Mouse (Mus musculus): ENCODE results near the gene Raet1e. TPM values are rescaled to one million over a fixed set of nuclear protein-coding genes. Genes with fewer than 3 reads are reported as not detected.
"Not testable (repeated sequence)": the region's sequence is repeated elsewhere in the genome, so short reads cannot be mapped to it uniquely, and the experiment has no call there.

Gene Raet1e
- polyA plus RNA-seq, 1 experiment from 2014 or later, result 2.7 TPM

DNA sequence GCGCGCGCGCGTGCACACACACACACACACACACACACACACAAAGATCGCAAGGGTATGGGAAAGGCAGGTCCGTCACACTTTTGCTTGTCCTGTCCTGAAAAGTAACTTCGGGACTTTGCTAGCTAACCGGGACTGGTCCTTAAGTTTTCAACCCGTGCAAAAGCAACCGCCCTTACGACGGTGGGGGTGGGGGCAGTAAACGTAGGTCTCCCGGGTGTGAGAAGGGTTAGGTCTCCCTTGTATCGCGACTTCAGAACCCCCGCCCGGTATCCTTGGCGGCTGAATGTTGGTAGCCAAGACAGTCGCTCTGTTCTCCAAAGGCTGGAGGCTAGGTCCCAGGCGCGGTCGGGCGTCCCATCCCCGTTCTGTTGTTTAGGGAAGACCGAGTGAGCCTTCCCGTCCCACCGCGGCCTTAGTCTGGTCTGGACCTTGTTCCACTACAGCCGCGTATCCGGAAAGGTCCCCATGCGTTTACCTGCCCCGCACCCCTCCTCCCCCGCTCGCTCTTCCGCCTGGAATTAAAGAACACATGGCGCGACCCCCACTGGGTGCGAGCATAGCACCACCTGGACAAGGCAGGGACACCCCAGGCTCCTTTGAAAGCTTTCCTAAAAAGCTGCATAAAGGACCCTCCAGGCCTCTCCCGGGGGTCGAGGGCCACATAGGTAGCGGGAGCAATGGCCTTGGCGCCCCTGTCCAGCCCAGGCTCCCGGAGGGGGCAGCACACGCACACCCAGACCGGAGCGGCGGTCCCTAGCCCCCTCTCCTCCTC is 8.5 kb upstream of the Raet1e start:
- Histone ChIP-seq H3K27ac (replicated peaks in 1 of 2; ENCODE audit: control insufficient read depth in 1 of 2, insufficient read depth in 1 of 2, low read depth in 2 of 2, low read length in 2 of 2) (no peak overlapping the region), H3K9ac (ENCODE audit: low read length) (peak overlapping the region; percentile 80; the same call in 1 of the 2 replicates), H3K4me1 (ENCODE audit: control insufficient read depth in 2 of 2, insufficient read depth in 2 of 2, low read length in 2 of 2) (peaks cover 8% of the 10 kb centered on the region in 2 experiments; a peak in 3 of 4 replicates), H3K36me3 (ENCODE audit: control insufficient read depth, insufficient read depth, low read length) (no peaks in the 10 kb centered on the region), H3K4me3 (ENCODE audit: control insufficient read depth in 1 of 2, insufficient read depth in 1 of 2, low read depth in 1 of 2, low read length in 2 of 2) (peak overlapping the region; percentile 73 to 76), H3K4me2 (ENCODE audit: low read length) (peak overlapping the region; percentile 95), H3K27me3 (ENCODE audit: control insufficient read depth, insufficient read depth, low read length) (peaks cover 12% of the 10 kb centered on the region), H3K9me3 (ENCODE audit: control insufficient read depth, low read length) (no peaks in the 10 kb centered on the region)
- ATAC-seq (ENCODE audit: insufficient number of reproducible peaks, insufficient read depth, low FRiP score, low read depth), result no peak
- WGBS, result under 1% methylated on average over 49 of the region's 50 CpGs

DNA sequence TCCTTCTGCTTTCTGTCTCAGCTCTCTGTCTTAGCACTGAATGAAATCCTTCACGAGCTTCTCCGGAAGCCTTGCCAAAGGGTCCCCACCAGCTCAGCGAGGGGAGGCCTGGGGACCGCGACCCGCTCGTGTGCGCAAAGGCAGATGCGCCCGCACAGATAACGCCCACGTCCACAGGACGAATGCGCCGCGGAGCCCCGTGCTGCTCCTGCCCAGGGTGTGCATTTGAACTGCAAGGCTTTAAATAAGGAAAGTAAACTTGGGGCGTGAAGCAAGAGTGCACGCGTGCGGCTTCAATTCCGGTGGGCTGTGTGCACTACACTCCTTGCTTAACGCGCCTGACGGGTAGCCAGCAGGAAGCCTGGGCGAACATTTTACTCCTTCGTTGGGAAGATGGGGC is 7.8 kb upstream of the Raet1e start:
- Histone ChIP-seq H3K9ac (ENCODE audit: low read length) (no peak overlapping the region), H3K27ac (replicated peaks in 1 of 2; ENCODE audit: control insufficient read depth in 1 of 2, insufficient read depth in 1 of 2, low read depth in 2 of 2, low read length in 2 of 2) (no peak overlapping the region), H3K36me3 (ENCODE audit: control insufficient read depth, insufficient read depth, low read length) (no peaks in the 10 kb centered on the region), H3K4me3 (ENCODE audit: control insufficient read depth in 1 of 2, insufficient read depth in 1 of 2, low read depth in 1 of 2, low read length in 2 of 2) (peak overlapping the region; percentile 73 to 76), H3K4me1 (ENCODE audit: control insufficient read depth in 2 of 2, insufficient read depth in 2 of 2, low read length in 2 of 2) (peaks cover 8% of the 10 kb centered on the region in 2 experiments; a peak in 3 of 4 replicates), H3K4me2 (ENCODE audit: low read length) (peak overlapping the region; percentile 95), H3K27me3 (ENCODE audit: control insufficient read depth, insufficient read depth, low read length) (peaks cover 19% of the 10 kb centered on the region), H3K9me3 (ENCODE audit: control insufficient read depth, low read length) (no peaks in the 10 kb centered on the region)
- ATAC-seq (ENCODE audit: insufficient number of reproducible peaks, insufficient read depth, low FRiP score, low read depth), result no peak
- under 1% methylated on average over 27 of the region's 27 CpGs for WGBS

- not testable (repeated sequence) for H3K9me3 ChIP-seq (ENCODE audit: control insufficient read depth, low read length); H3K27ac ChIP-seq (replicated peaks in 1 of 2; ENCODE audit: control insufficient read depth in 1 of 2, insufficient read depth in 1 of 2, low read depth in 2 of 2, low read length in 2 of 2); H3K9ac ChIP-seq (ENCODE audit: low read length); H3K36me3 ChIP-seq (ENCODE audit: control insufficient read depth, insufficient read depth, low read length); ATAC-seq (ENCODE audit: insufficient number of reproducible peaks, insufficient read depth, low FRiP score, low read depth); H3K4me1 ChIP-seq (ENCODE audit: control insufficient read depth in 2 of 2, insufficient read depth in 2 of 2, low read length in 2 of 2)
- WGBS, result under 1% methylated on average over 54 of the region's 55 CpGs
- Histone ChIP-seq H3K4me2 (ENCODE audit: low read length) (peak overlapping the region; percentile 95), H3K4me3 (ENCODE audit: control insufficient read depth in 1 of 2, insufficient read depth in 1 of 2, low read depth in 1 of 2, low read length in 2 of 2) (peak overlapping the region; percentile 18 to 76; a peak in 3 of 4 replicates), H3K27me3 (ENCODE audit: control insufficient read depth, insufficient read depth, low read length) (peaks cover 26% of the 10 kb centered on the region)
Observed at GRCm38 (mm10) chr10:22151056-22151862, 7.1 kb upstream of the Raet1e start.

- H3K4me3 ChIP-seq (ENCODE audit: control insufficient read depth in 1 of 2, insufficient read depth in 1 of 2, low read depth in 1 of 2, low read length in 2 of 2); H3K9ac ChIP-seq (ENCODE audit: low read length); H3K27ac ChIP-seq (replicated peaks in 1 of 2; ENCODE audit: control insufficient read depth in 1 of 2, insufficient read depth in 1 of 2, low read depth in 2 of 2, low read length in 2 of 2); H3K36me3 ChIP-seq (ENCODE audit: control insufficient read depth, insufficient read depth, low read length); H3K4me1 ChIP-seq (ENCODE audit: control insufficient read depth in 2 of 2, insufficient read depth in 2 of 2, low read length in 2 of 2); ATAC-seq (ENCODE audit: insufficient number of reproducible peaks, insufficient read depth, low FRiP score, low read depth); H3K9me3 ChIP-seq (ENCODE audit: control insufficient read depth, low read length): not testable (repeated sequence)
- H3K4me2 ChIP-seq (ENCODE audit: low read length), result 0 out of 2 replicates have a peak overlapping the region, but pooled peaks have one; percentile 95
- WGBS, result 4% methylated on average over 11 of the region's 11 CpGs
- H3K27me3 ChIP-seq (ENCODE audit: control insufficient read depth, insufficient read depth, low read length), result peaks cover 34% of the 10 kb centered on the region
Observed at GRCm38 (mm10) chr10:22151863-22152640, 6.3 kb upstream of the Raet1e start.

DNA sequence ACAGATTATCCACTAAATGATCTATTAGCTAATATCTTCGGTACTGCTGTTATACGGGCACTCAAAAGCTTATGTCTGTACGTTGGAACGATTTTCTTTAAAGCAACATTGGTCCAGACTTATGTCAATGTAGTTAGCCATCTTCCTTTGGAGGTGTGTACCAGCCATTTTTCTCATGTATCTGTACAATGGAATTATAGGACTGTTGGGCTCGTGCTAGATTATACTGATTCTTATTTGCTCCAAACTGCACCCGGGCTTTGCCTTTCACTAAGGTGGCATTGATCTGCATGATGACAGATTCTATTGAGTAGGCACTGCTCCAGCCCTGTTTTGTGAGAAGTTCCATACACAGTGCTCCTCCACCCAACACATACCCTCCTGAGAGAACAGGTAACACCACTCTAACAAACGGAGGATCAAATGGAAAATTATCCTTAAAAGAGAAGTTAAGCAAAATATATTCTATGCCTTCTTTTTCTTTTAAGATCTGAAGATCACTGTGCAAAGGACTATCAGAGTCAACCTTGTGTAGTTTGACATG is 5.2 kb upstream of the Raet1e start:
- Histone ChIP-seq H3K4me1 (ENCODE audit: control insufficient read depth in 2 of 2, insufficient read depth in 2 of 2, low read length in 2 of 2) (peaks cover 8 to 11% of the 10 kb centered on the region in 2 experiments; a peak in 3 of 4 replicates), H3K27me3 (ENCODE audit: control insufficient read depth, insufficient read depth, low read length) (peaks cover 45% of the 10 kb centered on the region)
- not testable (repeated sequence) for ATAC-seq (ENCODE audit: insufficient number of reproducible peaks, insufficient read depth, low FRiP score, low read depth); H3K36me3 ChIP-seq (ENCODE audit: control insufficient read depth, insufficient read depth, low read length); H3K27ac ChIP-seq (replicated peaks in 1 of 2; ENCODE audit: control insufficient read depth in 1 of 2, insufficient read depth in 1 of 2, low read depth in 2 of 2, low read length in 2 of 2); H3K9me3 ChIP-seq (ENCODE audit: control insufficient read depth, low read length); H3K9ac ChIP-seq (ENCODE audit: low read length); H3K4me2 ChIP-seq (ENCODE audit: low read length); H3K4me3 ChIP-seq (ENCODE audit: control insufficient read depth in 1 of 2, insufficient read depth in 1 of 2, low read depth in 1 of 2, low read length in 2 of 2)
- 9% methylated on average over 7 of the region's 7 CpGs for WGBS

- H3K36me3 ChIP-seq (ENCODE audit: control insufficient read depth, insufficient read depth, low read length); H3K9me3 ChIP-seq (ENCODE audit: control insufficient read depth, low read length); H3K27ac ChIP-seq (replicated peaks in 1 of 2; ENCODE audit: control insufficient read depth in 1 of 2, insufficient read depth in 1 of 2, low read depth in 2 of 2, low read length in 2 of 2); H3K9ac ChIP-seq (ENCODE audit: low read length); ATAC-seq (ENCODE audit: insufficient number of reproducible peaks, insufficient read depth, low FRiP score, low read depth): not testable (repeated sequence)
- WGBS, result 1% methylated on average over 38 of the region's 38 CpGs
- H3K4me2 ChIP-seq (ENCODE audit: low read length), result peak overlapping the region; percentile 62
- peaks cover 8 to 15% of the 10 kb centered on the region in 2 experiments; a peak in 3 of 4 replicates for H3K4me1 ChIP-seq (ENCODE audit: control insufficient read depth in 2 of 2, insufficient read depth in 2 of 2, low read length in 2 of 2)
- H3K4me3 ChIP-seq (ENCODE audit: control insufficient read depth in 1 of 2, insufficient read depth in 1 of 2, low read depth in 1 of 2, low read length in 2 of 2), result peak overlapping the region; percentile 28 to 36; a peak in 3 of 4 replicates
- H3K27me3 ChIP-seq (ENCODE audit: control insufficient read depth, insufficient read depth, low read length), result peaks cover 53% of the 10 kb centered on the region
Observed at GRCm38 (mm10) chr10:22154127-22154526, 4.2 kb upstream of the Raet1e start.

Data from heart, embryonic 14.5 days (tissue).